Mouse (Mus musculus) brain, embryonic 14.5 days (tissue): ENCODE data around the gene Srp9. TPM values are rescaled to one million over a fixed set of nuclear protein-coding genes. Genes with fewer than 3 reads are reported as not detected.

Experiments
- DNase-seq: peaks from one replicate; pipeline ENCODE4 v3.0.0-alpha.2; 2011; ENCODE audit warnings: low read depth
- CTCF ChIP-seq: fragments of 200-500 bp; IDR thresholded peaks from 2 replicates; pipeline ENCODE4 v1.5.1; 2012; ENCODE audit warnings: inconsistent platforms, mild to moderate bottlenecking, moderate library complexity, borderline replicate concordance; ENCODE audit not compliant: insufficient read depth, insufficient read length; ENCODE audit errors: extremely low read depth
- POLR2A ChIP-seq: fragments of 200-500 bp; IDR thresholded peaks from 2 replicates; pipeline ENCODE4 v1.6.1; 2012; ENCODE audit warnings: mild to moderate bottlenecking, inconsistent platforms, borderline replicate concordance; ENCODE audit not compliant: poor library complexity, insufficient read depth, insufficient read length, severe bottlenecking; ENCODE audit errors: extremely low read depth
- polyA plus RNA-seq: library from polyadenylated mRNA; depleted of rRNA; stranded (reverse); fragments of >200 nt; gene quantifications from 2 replicates; pipeline ENCODE4 v1.2.3, GENCODE M21; 2012

Gene Srp9
- polyA plus RNA-seq, 1 experiment = 82.8 TPM

- TF ChIP-seq POLR2A (no peak), CTCF (no peak)
- DNase-seq = peak; percentile 54
Observed at GRCm38 (mm10) chr1:182110708-182111385, 13.7 kb upstream of the Srp9 start.

GRCm38 (mm10) chr1:182111386-182112317 lies 12.9 kb upstream of the Srp9 start:
- DNase-seq = peak; percentile 58
- TF ChIP-seq POLR2A (no peak), CTCF (no peak)

- TF ChIP-seq POLR2A (no peak), CTCF (no peak)
- no peak for DNase-seq
Observed at GRCm38 (mm10) chr1:182112385-182112784, 12.2 kb upstream of the Srp9 start.

- TF ChIP-seq CTCF (no peak), POLR2A (no peak)
- DNase-seq = no peak
Observed at GRCm38 (mm10) chr1:182113131-182113530, 11.4 kb upstream of the Srp9 start.

GRCm38 (mm10) chr1:182113587-182114500 lies 10.7 kb upstream of the Srp9 start:
- TF ChIP-seq POLR2A (no peak), CTCF (no peak)
- peak; percentile 69 for DNase-seq

GRCm38 (mm10) chr1:182115197-182115596 lies 9.3 kb upstream of the Srp9 start:
- TF ChIP-seq CTCF (peak; percentile 80), POLR2A (no peak)
- DNase-seq = peak; percentile 61

- peak; percentile 64 for DNase-seq
- TF ChIP-seq CTCF = peak; percentile 46; the same call in 1 of the 2 replicates
- no peak for TF ChIP-seq POLR2A
Observed at GRCm38 (mm10) chr1:182115651-182116408, 8.7 kb upstream of the Srp9 start.

- DNase-seq = no peak
- no peak for TF ChIP-seq POLR2A
- TF ChIP-seq CTCF = no peak
Observed at GRCm38 (mm10) chr1:182122413-182122812, 2.1 kb upstream of the Srp9 start.

- TF ChIP-seq POLR2A (0 out of 2 replicates have a peak, but pooled peaks have one; percentile 10), CTCF (no peak)
- DNase-seq = peak; percentile 95
Observed at GRCm38 (mm10) chr1:182124924-182125368, 409 bp downstream of the Srp9 start.

- no peak for DNase-seq
Observed at GRCm38 (mm10) chr1:182130830-182131229, 6.3 kb downstream of the Srp9 start.

More at GRCm38 (mm10) chr1:182130830-182131229, 6.3 kb downstream of the Srp9 start:
- TF ChIP-seq POLR2A = no peak
- peak; percentile 62; the same call in 1 of the 2 replicates for TF ChIP-seq CTCF
